Mouse (Mus musculus): Measurements from ENCODE around the gene Gramd2. TPM values are rescaled to one million over a fixed set of nuclear protein-coding genes. Genes with fewer than 3 reads are reported as not detected.
"Not testable (repeated sequence)": the region's sequence is repeated elsewhere in the genome, so short reads cannot be mapped to it uniquely, and the experiment has no call there.

The Gramd2 gene
- total RNA-seq, 2 experiments from 2014 or later: 4.9 to 7.3 TPM

DNA sequence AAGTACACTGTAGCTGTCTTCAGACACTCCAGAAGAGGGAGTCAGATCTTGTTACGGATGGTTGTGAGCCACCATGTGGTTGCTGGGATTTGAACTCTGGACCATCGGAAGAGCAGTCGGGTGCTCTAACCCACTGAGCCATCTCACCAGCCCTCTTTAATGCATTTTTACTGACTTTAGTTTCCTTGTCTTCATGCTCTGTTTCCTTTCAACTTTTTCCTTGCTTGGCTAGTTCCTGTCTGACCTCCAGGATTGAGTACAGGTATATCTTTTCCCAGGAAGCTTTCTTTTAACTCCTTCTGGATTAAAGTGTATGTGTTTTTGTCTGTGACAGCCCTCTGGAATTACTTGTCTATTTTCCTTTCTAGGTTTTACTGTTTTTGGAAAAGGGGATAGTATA, 77.1 kb downstream of the Gramd2 start:
- not testable (repeated sequence) for DNase-seq (ENCODE audit: extremely low spot score in 1 of 2, low spot score in 1 of 2)

DNA sequence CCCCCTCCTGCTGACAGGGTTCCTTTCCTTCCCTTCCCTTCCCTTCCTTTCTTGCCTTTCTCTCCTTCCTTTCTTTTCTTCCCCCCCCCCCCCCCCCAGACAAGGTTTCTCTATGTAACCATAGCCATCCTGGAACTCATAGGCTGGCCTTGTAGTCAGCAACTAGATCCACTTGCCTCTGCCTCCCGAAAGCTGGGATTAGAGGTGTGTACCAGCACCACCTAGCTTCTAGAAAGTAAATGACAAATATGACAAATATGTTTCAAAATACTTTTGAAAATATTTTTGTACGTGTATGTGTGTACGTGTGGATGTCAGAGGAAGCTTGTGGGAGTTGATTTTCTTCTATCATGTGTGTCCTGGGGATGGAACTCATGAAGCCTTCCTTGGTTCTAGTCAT, 80.6 kb downstream of the Gramd2 start:
- no peak for DNase-seq (ENCODE audit: extremely low spot score in 1 of 2, low spot score in 1 of 2)

DNA sequence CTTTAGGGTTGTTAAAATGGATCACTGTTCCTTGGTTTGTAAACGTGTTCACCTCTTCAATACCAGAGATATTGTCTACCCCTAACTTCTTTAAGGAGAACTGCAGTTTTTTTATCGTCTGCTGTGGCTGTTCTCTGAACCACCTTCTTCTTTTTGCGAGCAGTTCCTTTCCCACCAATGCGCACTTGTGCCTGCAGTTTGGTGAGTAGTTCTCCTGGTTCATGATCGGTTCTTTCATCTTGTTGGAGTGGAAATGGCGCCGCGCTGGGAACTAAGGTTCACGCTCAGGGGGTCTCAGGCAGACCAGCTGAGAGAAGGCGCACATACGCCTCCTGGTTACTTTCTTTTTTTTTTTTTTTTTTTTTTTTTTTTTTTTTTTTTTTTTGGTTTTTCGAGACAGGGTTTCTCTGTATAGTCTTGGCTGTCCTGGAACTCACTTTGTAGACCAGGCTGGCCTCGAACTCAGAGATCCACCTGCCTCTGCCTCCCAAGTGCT, 87.1 kb downstream of the Gramd2 start:
- not testable (repeated sequence) for DNase-seq (ENCODE audit: extremely low spot score in 1 of 2, low spot score in 1 of 2)

Other genes starting within 250 kb of the Gramd2 start
- gene Arih1, start 193.5 kb upstream of the Gramd2 start, total RNA-seq (2021): 100 to 1,000 TPM in 1 of 2 experiments, 10 to 100 TPM in 1; 97.3 to 100 TPM
- gene Hexa, start 140.6 kb upstream of the Gramd2 start, total RNA-seq (2021): 10 to 100 TPM; 45.8 to 52.7 TPM
- gene Tmem202, start 140.3 kb upstream of the Gramd2 start, total RNA-seq (2021): 1 to 10 TPM; 2.0 to 2.1 TPM
- gene Celf6, start 102.2 kb upstream of the Gramd2 start, total RNA-seq (2021): 10 to 100 TPM; 23.7 to 25.6 TPM
- 100 to 1,000 TPM; 138 to 142 TPM for gene Parp6, start 62.9 kb upstream of the Gramd2 start, total RNA-seq (2021)
- gene Pkm, start 23.8 kb upstream of the Gramd2 start, total RNA-seq (2021): 1,000 to 10,000 TPM; 1,212 to 1,366 TPM
- gene Senp8, start 70.6 kb downstream of the Gramd2 start, total RNA-seq (2021): 1 to 10 TPM; 9.2 to 9.7 TPM
- 10 to 100 TPM; 57.4 to 66.3 TPM for gene Myo9a, start 70.8 kb downstream of the Gramd2 start, total RNA-seq (2021)